Mouse (Mus musculus): ENCODE data around the gene Tec. TPM values are rescaled to one million over a fixed set of nuclear protein-coding genes. Genes with fewer than 3 reads are reported as not detected.

Gene Tec
- total and polyA plus RNA-seq, 3 experiments: 7.9 to 25.9 (median 20.1) TPM

- Histone ChIP-seq H3K9ac (ENCODE audit: insufficient read depth, low read depth) (no peak overlapping the region), H3K79me2 (replicated peaks; ENCODE audit: control insufficient read depth, extremely low read depth, insufficient read depth, poor library complexity, severe bottlenecking) (no peaks in the 10 kb centered on the region), H3K27me3 (replicated peaks) (no peaks in the 10 kb centered on the region), H3K36me3 (replicated peaks in 1 of 2; ENCODE audit: control insufficient read depth in 1 of 2, insufficient read depth in 1 of 2, low read length in 1 of 2) (peaks cover 0 to 27% of the 10 kb centered on the region in 2 experiments), H3K4me1 (ENCODE audit: control insufficient read depth in 1 of 2, insufficient read depth in 2 of 2) (peaks cover 11 to 48% of the 10 kb centered on the region in 2 experiments; a peak in 3 of 4 replicates), H3K4me3 (replicated peaks in 1 of 3; ENCODE audit: low read depth in 2 of 3, low read length in 2 of 3, poor library complexity in 1 of 3) (no peak overlapping the region), H3K9me3 (replicated peaks; ENCODE audit: low read length) (no peaks in the 10 kb centered on the region), H3K4me2 (ENCODE audit: insufficient read depth, low read depth, poor library complexity, severe bottlenecking) (no peak overlapping the region), H3K27ac (ENCODE audit: insufficient read depth, low read depth) (no peak overlapping the region)
- TF ChIP-seq SMC3 (IDR thresholded peaks at IDR 0.05; ENCODE audit: low read depth, low read length) (no peak), CHD2 (IDR thresholded peaks at IDR 0.05; ENCODE audit: low read length) (no peak)
- dilution Hi-C loops (cut with MboI; ENCODE audit: extremely low pct_ligation_motif_present, extremely low pct_unique_long_range_greater_than_20kb, low sequenced_read_pairs) (no loop called here), in situ Hi-C loops (cut with MboI; ENCODE audit: low pct_ligation_motif_present, low pct_unique_long_range_greater_than_20kb, low sequenced_read_pairs) (no loop called here)
- DNase-seq (ENCODE audit: extremely low read depth): no peak
Observed at GRCm38 (mm10) chr5:72791386-72791785, 76.9 kb downstream of the Tec start.

DNA sequence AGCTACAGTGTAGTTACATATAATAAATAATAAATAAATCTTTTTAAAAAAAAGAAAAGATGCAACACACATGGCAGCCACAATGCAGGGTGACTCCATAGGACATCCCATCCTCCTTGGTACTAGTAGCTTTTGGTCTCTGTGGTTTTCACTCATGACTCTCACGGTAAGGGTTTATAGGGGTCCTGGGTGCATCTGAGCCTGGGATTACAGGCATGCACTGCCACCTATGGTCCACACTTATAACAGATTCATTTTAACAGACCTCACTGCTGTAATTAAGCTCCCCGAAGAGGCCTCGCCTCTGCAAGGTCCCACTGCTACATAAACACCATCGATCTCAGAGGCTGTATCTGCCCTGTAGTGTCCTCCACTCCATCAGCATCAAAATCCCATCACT lies 82.8 kb downstream of the Tec start:
- TF ChIP-seq POLR2A (IDR thresholded peaks at IDR 0.05; ENCODE audit: low read depth, low read length) (no peak), ZKSCAN1 (IDR thresholded peaks at IDR 0.05; ENCODE audit: borderline replicate concordance, low read depth, low read length) (no peak), CTCF (conservative IDR thresholded peaks at IDR 0.05 in 1 of 2, IDR thresholded peaks at IDR 0.05 in 1 of 2; ENCODE audit: low read depth in 2 of 2, low read length in 2 of 2) (peak in 1 of 2 experiments; percentile 35; a peak in 2 of 4 replicates), JUN (IDR thresholded peaks at IDR 0.05; ENCODE audit: insufficient read depth, low read depth, low read length) (no peak), NRF1 (IDR thresholded peaks at IDR 0.05; ENCODE audit: low read depth, low read length) (no peak), RAD21 (IDR thresholded peaks at IDR 0.05; ENCODE audit: low read depth, low read length) (peak; percentile 27)
- Histone ChIP-seq H3K4me3 (replicated peaks in 1 of 3; ENCODE audit: low read depth in 2 of 3, low read length in 2 of 3, poor library complexity in 1 of 3) (no peak overlapping the region), H3K4me1 (ENCODE audit: control insufficient read depth in 1 of 2, insufficient read depth in 2 of 2) (no peaks in the 10 kb centered on the region), H3K79me2 (replicated peaks; ENCODE audit: control insufficient read depth, extremely low read depth, insufficient read depth, poor library complexity, severe bottlenecking) (no peaks in the 10 kb centered on the region), H3K27ac (ENCODE audit: insufficient read depth, low read depth) (no peak overlapping the region), H3K36me3 (replicated peaks in 1 of 2; ENCODE audit: control insufficient read depth in 1 of 2, insufficient read depth in 1 of 2, low read length in 1 of 2) (peaks cover 0 to 68% of the 10 kb centered on the region in 2 experiments), H3K9me3 (replicated peaks; ENCODE audit: low read length) (no peaks in the 10 kb centered on the region), H3K27me3 (replicated peaks) (no peaks in the 10 kb centered on the region), H3K4me2 (ENCODE audit: insufficient read depth, low read depth, poor library complexity, severe bottlenecking) (no peak overlapping the region), H3K9ac (ENCODE audit: insufficient read depth, low read depth) (no peak overlapping the region)
- dilution Hi-C loops (cut with MboI; ENCODE audit: extremely low pct_ligation_motif_present, extremely low pct_unique_long_range_greater_than_20kb, low sequenced_read_pairs) (no loop called here), in situ Hi-C loops (cut with MboI; ENCODE audit: low pct_ligation_motif_present, low pct_unique_long_range_greater_than_20kb, low sequenced_read_pairs) (no loop called here)
- no peak for DNase-seq (ENCODE audit: extremely low read depth)

GRCm38 (mm10) chr5:72784719-72785118 lies 83.6 kb downstream of the Tec start:
- TF ChIP-seq JUND (conservative IDR thresholded peaks at IDR 0.05; ENCODE audit: low read depth, low read length) (no peak), PAX5 (IDR thresholded peaks at IDR 0.05; ENCODE audit: low read length) (no peak), CHD2 (IDR thresholded peaks at IDR 0.05; ENCODE audit: low read length) (no peak), IRF4 (IDR thresholded peaks at IDR 0.05; ENCODE audit: low read depth, low read length) (no peak), MAFK (IDR thresholded peaks at IDR 0.05; ENCODE audit: insufficient replicate concordance, low read length) (no peak), ELF1 (IDR thresholded peaks at IDR 0.05; ENCODE audit: low read depth, low read length) (no peak), BHLHE40 (IDR thresholded peaks at IDR 0.05; ENCODE audit: low read depth, low read length) (no peak), TCF12 (IDR thresholded peaks at IDR 0.05; ENCODE audit: low read depth, low read length) (no peak), POLR2A (IDR thresholded peaks at IDR 0.05; ENCODE audit: low read depth, low read length) (no peak), MXI1 (IDR thresholded peaks at IDR 0.05; ENCODE audit: low read depth, low read length) (no peak), JUN (IDR thresholded peaks at IDR 0.05; ENCODE audit: insufficient read depth, low read depth, low read length) (no peak), MEF2A (IDR thresholded peaks at IDR 0.05; ENCODE audit: borderline replicate concordance, low read depth, low read length) (no peak), CTCF (conservative IDR thresholded peaks at IDR 0.05 in 1 of 2, IDR thresholded peaks at IDR 0.05 in 1 of 2; ENCODE audit: low read depth in 2 of 2, low read length in 2 of 2) (no peak), KAT2A (IDR thresholded peaks at IDR 0.05; ENCODE audit: insufficient replicate concordance, low read length) (no peak), MYC (IDR thresholded peaks at IDR 0.05; ENCODE audit: low read depth, low read length) (no peak), RAD21 (IDR thresholded peaks at IDR 0.05; ENCODE audit: low read depth, low read length) (no peak), MAX (IDR thresholded peaks at IDR 0.05; ENCODE audit: low read length) (no peak), USF2 (conservative IDR thresholded peaks at IDR 0.05; ENCODE audit: low read depth, low read length) (no peak), NELFE (IDR thresholded peaks at IDR 0.05; ENCODE audit: low read depth, low read length) (no peak), NRF1 (IDR thresholded peaks at IDR 0.05; ENCODE audit: low read depth, low read length) (no peak)
- H3K36me3 ChIP-seq (replicated peaks in 1 of 2; ENCODE audit: control insufficient read depth in 1 of 2, insufficient read depth in 1 of 2, low read length in 1 of 2): peaks cover 0 to 71% of the 10 kb centered on the region in 2 experiments

More at GRCm38 (mm10) chr5:72784719-72785118, 83.6 kb downstream of the Tec start:
- H3K9me3 ChIP-seq (replicated peaks; ENCODE audit: low read length): no peaks in the 10 kb centered on the region
- dilution Hi-C loops (cut with MboI; ENCODE audit: extremely low pct_ligation_motif_present, extremely low pct_unique_long_range_greater_than_20kb, low sequenced_read_pairs) (no loop called here), in situ Hi-C loops (cut with MboI; ENCODE audit: low pct_ligation_motif_present, low pct_unique_long_range_greater_than_20kb, low sequenced_read_pairs) (no loop called here)
- H3K79me2 ChIP-seq (replicated peaks; ENCODE audit: control insufficient read depth, extremely low read depth, insufficient read depth, poor library complexity, severe bottlenecking): no peaks in the 10 kb centered on the region
- no peak overlapping the region for H3K4me3 ChIP-seq (replicated peaks in 1 of 3; ENCODE audit: low read depth in 2 of 3, low read length in 2 of 3, poor library complexity in 1 of 3)
- DNase-seq (ENCODE audit: extremely low read depth): no peak
- no peak overlapping the region for H3K27ac ChIP-seq (ENCODE audit: insufficient read depth, low read depth)
- no peak overlapping the region for H3K4me2 ChIP-seq (ENCODE audit: insufficient read depth, low read depth, poor library complexity, severe bottlenecking)
- H3K9ac ChIP-seq (ENCODE audit: insufficient read depth, low read depth): no peak overlapping the region
- no peaks in the 10 kb centered on the region for H3K27me3 ChIP-seq (replicated peaks)
- H3K4me1 ChIP-seq (ENCODE audit: control insufficient read depth in 1 of 2, insufficient read depth in 2 of 2): no peaks in the 10 kb centered on the region

Measured in CH12.LX (cell line).